Mouse (Mus musculus): ENCODE data around the gene Zan. TPM values are rescaled to one million over a fixed set of nuclear protein-coding genes. Genes with fewer than 3 reads are reported as not detected.
A peak's percentile ranks its signal among the peaks of the same experiment; 100 is the strongest.

Zan gene
- polyA plus RNA-seq, 1 experiment: not detected

- Histone ChIP-seq H3K9me3 (no peaks in the 10 kb centered on the region), H3K4me3 (replicated peaks) (no peak overlapping the region), H3K4me1 (peaks cover 6% of the 10 kb centered on the region; the same call in 1 of the 2 replicates), H3K36me3 (replicated peaks; ENCODE audit: low read length) (no peaks in the 10 kb centered on the region), H3K27me3 (replicated peaks) (peaks cover 42% of the 10 kb centered on the region)
- no peak for TF ChIP-seq FLI1 (IDR thresholded peaks at IDR 0.05; ENCODE audit: low read length)
- TF ChIP-seq GATA1 (IDR thresholded peaks at IDR 0.05; ENCODE audit: borderline replicate concordance, low read length): no peak
These were observed 107.2 kb downstream of the Zan start for GRCm38 (mm10) chr5:137369665-137370064.

- Histone ChIP-seq H3K36me3 (replicated peaks; ENCODE audit: low read length) (no peaks in the 10 kb centered on the region), H3K27me3 (replicated peaks) (peaks cover 34% of the 10 kb centered on the region), H3K4me1 (no peaks in the 10 kb centered on the region; the same call in 1 of the 2 replicates), H3K9me3 (peaks cover 6% of the 10 kb centered on the region; the same call in 1 of the 2 replicates), H3K4me3 (replicated peaks) (no peak overlapping the region)
- TF ChIP-seq GATA1 (IDR thresholded peaks at IDR 0.05; ENCODE audit: borderline replicate concordance, low read length) (no peak), FLI1 (IDR thresholded peaks at IDR 0.05; ENCODE audit: low read length) (no peak)
These were observed 118.5 kb downstream of the Zan start for GRCm38 (mm10) chr5:137358382-137358781.

- no peaks in the 10 kb centered on the region for H3K9me3 ChIP-seq
These were observed 122.8 kb downstream of the Zan start for GRCm38 (mm10) chr5:137354091-137354490.

GRCm38 (mm10) chr5:137352011-137352975 is 124.6 kb downstream of the Zan start:
- H3K27me3 ChIP-seq (replicated peaks): peaks cover 76% of the 10 kb centered on the region
- H3K4me3 ChIP-seq (replicated peaks): no peak overlapping the region
- TF ChIP-seq GATA1 (IDR thresholded peaks at IDR 0.05; ENCODE audit: borderline replicate concordance, low read length) (no peak), FLI1 (IDR thresholded peaks at IDR 0.05; ENCODE audit: low read length) (no peak)
- H3K4me1 ChIP-seq: peaks cover 20% of the 10 kb centered on the region
- no peaks in the 10 kb centered on the region for H3K9me3 ChIP-seq
- H3K36me3 ChIP-seq (replicated peaks; ENCODE audit: low read length): no peaks in the 10 kb centered on the region

More at GRCm38 (mm10) chr5:137354091-137354490, 122.8 kb downstream of the Zan start:
- no peaks in the 10 kb centered on the region for H3K36me3 ChIP-seq (replicated peaks; ENCODE audit: low read length)
- H3K4me3 ChIP-seq (replicated peaks): peak overlapping the region; percentile 25
- TF ChIP-seq GATA1 (IDR thresholded peaks at IDR 0.05; ENCODE audit: borderline replicate concordance, low read length) (no peak), FLI1 (IDR thresholded peaks at IDR 0.05; ENCODE audit: low read length) (no peak)
- H3K4me1 ChIP-seq: peaks cover 12% of the 10 kb centered on the region; the same call in 1 of the 2 replicates
- H3K27me3 ChIP-seq (replicated peaks): peaks cover 64% of the 10 kb centered on the region

- no peaks in the 10 kb centered on the region for H3K9me3 ChIP-seq
- TF ChIP-seq GATA1 (IDR thresholded peaks at IDR 0.05; ENCODE audit: borderline replicate concordance, low read length) (no peak), FLI1 (IDR thresholded peaks at IDR 0.05; ENCODE audit: low read length) (no peak)
- peaks cover 77% of the 10 kb centered on the region for H3K27me3 ChIP-seq (replicated peaks)
- peaks cover 20% of the 10 kb centered on the region for H3K4me1 ChIP-seq
- no peaks in the 10 kb centered on the region for H3K36me3 ChIP-seq (replicated peaks; ENCODE audit: low read length)
- H3K4me3 ChIP-seq (replicated peaks): no peak overlapping the region
These were observed 125.5 kb downstream of the Zan start for GRCm38 (mm10) chr5:137351394-137351793.

GRCm38 (mm10) chr5:137351058-137351380 is 125.8 kb downstream of the Zan start:
- Histone ChIP-seq H3K4me3 (replicated peaks) (no peak overlapping the region), H3K27me3 (replicated peaks) (peaks cover 75% of the 10 kb centered on the region), H3K4me1 (peaks cover 20% of the 10 kb centered on the region), H3K36me3 (replicated peaks; ENCODE audit: low read length) (no peaks in the 10 kb centered on the region), H3K9me3 (no peaks in the 10 kb centered on the region)
- no peak for TF ChIP-seq GATA1 (IDR thresholded peaks at IDR 0.05; ENCODE audit: borderline replicate concordance, low read length)
- TF ChIP-seq FLI1 (IDR thresholded peaks at IDR 0.05; ENCODE audit: low read length): no peak

GRCm38 (mm10) chr5:137350205-137351057 is 126.4 kb downstream of the Zan start:
- H3K27me3 ChIP-seq (replicated peaks): peaks cover 78% of the 10 kb centered on the region
- no peak for TF ChIP-seq FLI1 (IDR thresholded peaks at IDR 0.05; ENCODE audit: low read length)
- no peak for TF ChIP-seq GATA1 (IDR thresholded peaks at IDR 0.05; ENCODE audit: borderline replicate concordance, low read length)
- H3K4me1 ChIP-seq: peaks cover 20% of the 10 kb centered on the region
- no peaks in the 10 kb centered on the region for H3K9me3 ChIP-seq
- peak overlapping the region; percentile 50 for H3K4me3 ChIP-seq (replicated peaks)
- no peaks in the 10 kb centered on the region for H3K36me3 ChIP-seq (replicated peaks; ENCODE audit: low read length)

- Histone ChIP-seq H3K9me3 (peaks cover 2% of the 10 kb centered on the region), H3K27me3 (replicated peaks) (peaks cover 83% of the 10 kb centered on the region), H3K36me3 (replicated peaks; ENCODE audit: low read length) (no peaks in the 10 kb centered on the region), H3K4me3 (replicated peaks) (peak within 1 kb of the TSS; percentile 50), H3K4me1 (peaks cover 20% of the 10 kb centered on the region)
- TF ChIP-seq GATA1 (IDR thresholded peaks at IDR 0.05; ENCODE audit: borderline replicate concordance, low read length) (no peak), FLI1 (IDR thresholded peaks at IDR 0.05; ENCODE audit: low read length) (no peak)
These were observed 127.3 kb downstream of the Zan start, which contains the start of gene Ephb4 for GRCm38 (mm10) chr5:137349384-137350204. TSS of gene Ephb4 (plus strand) at chr5:137350109.

Measured in megakaryocyte, embryonic 14.5 days (primary cell).